Mouse (Mus musculus) heart, postnatal 10 days (tissue): ENCODE results near the gene Themis3. TPM values are rescaled to one million over a fixed set of nuclear protein-coding genes. Genes with fewer than 3 reads are reported as not detected.

Experiments used
- total RNA-seq, 2 experiments: library from RNA; stranded (reverse); gene quantifications; 2 replicates each; pipeline ENCODE4 v1.2.3; 2021

Gene Themis3
- total RNA-seq, 2 experiments from 2014 or later, result 0.20 to 0.26 TPM

Other genes starting within 250 kb of the Themis3 start
- gene Mtcl1, start 144.9 kb downstream of the Themis3 start, total RNA-seq, result 1 to 10 TPM; 4.1 to 4.7 TPM
- 100 to 1,000 TPM; 139 to 142 TPM for gene Rab12, start 74.9 kb downstream of the Themis3 start, total RNA-seq